ENCODE assay signal across 8 mouse cellular contexts in the genomic region with DNA sequence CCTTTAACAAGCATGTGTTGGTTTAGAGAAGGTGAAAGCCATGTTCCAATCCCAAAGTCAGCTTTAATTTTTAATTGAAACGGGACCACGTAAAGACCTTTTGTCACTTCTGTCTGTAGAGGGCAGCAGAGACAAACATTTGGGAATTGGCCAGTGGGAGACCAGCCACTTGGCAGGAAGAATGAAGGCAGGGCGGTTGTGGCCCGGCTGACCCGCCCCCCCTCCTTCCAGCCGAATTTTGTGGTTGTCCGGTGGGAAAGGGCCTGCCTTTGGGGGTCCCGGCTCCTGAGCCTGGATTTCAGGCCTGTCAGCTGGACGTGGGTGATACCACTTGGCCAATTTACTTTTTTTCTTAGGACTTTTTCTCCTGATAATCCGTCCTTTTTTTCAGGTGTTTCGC. TPM values are rescaled to one million over a fixed set of nuclear protein-coding genes. Genes with fewer than 3 reads are reported as not detected.
DNase-seq lines count a peak whose midpoint lies in the region; ATAC-seq lines count a peak whose summit lies in the region.

No protein-coding gene starts in this region.

- ATAC-seq in frontal cortex, adult (ENCODE audit: low TSS enrichment), result no peak; the same call in 1 of the 2 replicates
- ATAC-seq in forebrain, embryonic 16.5 days, result peak; percentile 47; the same call in 1 of the 2 replicates
- peak; percentile 43; the same call in 1 of the 2 replicates for ATAC-seq in hindbrain, embryonic 12.5 days (ENCODE audit: low FRiP score)
- peak; percentile 98 for ATAC-seq in megakaryocyte progenitor cell, adult 5-6 weeks (replicated peaks; ENCODE audit: poor library complexity)

- no peaks in the 10 kb centered on the region for H3K27me3 ChIP-seq in forebrain, embryonic 16.5 days (replicated peaks; ENCODE audit: control insufficient read depth, insufficient read depth, low read length)
- H3K27me3 ChIP-seq in hindbrain, embryonic 12.5 days, result no peaks in the 10 kb centered on the region

- no peaks in the 10 kb centered on the region for H3K9me3 ChIP-seq in forebrain, embryonic 16.5 days (ENCODE audit: control insufficient read depth, low read length)
- H3K9me3 ChIP-seq in hindbrain, embryonic 12.5 days (replicated peaks), result no peaks in the 10 kb centered on the region

- H3K4me3 ChIP-seq in forebrain, embryonic 16.5 days (replicated peaks; ENCODE audit: low read length), result peak overlapping the region; percentile 34
- H3K4me3 ChIP-seq in hindbrain, embryonic 12.5 days, result peak overlapping the region; percentile 24; the same call in 1 of the 2 replicates

- H3K9ac ChIP-seq in forebrain, embryonic 16.5 days (replicated peaks; ENCODE audit: low read depth, low read length), result peak overlapping the region; percentile 51
- H3K9ac ChIP-seq in hindbrain, embryonic 12.5 days, result peak overlapping the region; percentile 55; the same call in 1 of the 2 replicates

- peak; percentile 28 to 52 for DNase-seq in frontal cortex, postnatal 36 days (ENCODE audit: low spot score in 2 of 2)
- DNase-seq in cerebellum, adult 18-20 months, result peak; percentile 80 to 82
- DNase-seq in left cerebral cortex, postnatal 10 days (ENCODE audit: extremely low spot score in 1 of 2, low spot score in 2 of 2), result peak; percentile 40 to 78
- DNase-seq in right cerebral cortex, postnatal 4 days, result peak; percentile 44

- H3K36me3 ChIP-seq in forebrain, embryonic 16.5 days (ENCODE audit: control insufficient read depth, insufficient read depth), result no peaks in the 10 kb centered on the region
- no peaks in the 10 kb centered on the region for H3K36me3 ChIP-seq in hindbrain, embryonic 12.5 days

- intact Hi-C loops in left cerebral cortex, postnatal 10 days (cut with DNase I), result no loop called here

- 10% methylated on average over 11 of the region's 11 CpGs for WGBS in forebrain, embryonic 16.5 days
- WGBS in hindbrain, embryonic 12.5 days, result 14% methylated on average over 11 of the region's 11 CpGs

- no peak overlapping the region for H3K27ac ChIP-seq in forebrain, embryonic 16.5 days (ENCODE audit: low read length)
- H3K27ac ChIP-seq in hindbrain, embryonic 12.5 days, result no peak overlapping the region

- H3K4me2 ChIP-seq in forebrain, embryonic 16.5 days (ENCODE audit: low read length), result peak overlapping the region; percentile 58
- H3K4me2 ChIP-seq in hindbrain, embryonic 12.5 days (replicated peaks), result peak overlapping the region; percentile 56

- H3K4me1 ChIP-seq in forebrain, embryonic 16.5 days (replicated peaks; ENCODE audit: control insufficient read depth, insufficient read depth, low read length), result peaks cover 4% of the 10 kb centered on the region
- peaks cover 3% of the 10 kb centered on the region; the same call in 1 of the 2 replicates for H3K4me1 ChIP-seq in hindbrain, embryonic 12.5 days

RNA-seq across cellular contexts. Expression of gene Khdc4, which starts 8.2 kb away (rescaled TPM):
- 107 and 109 TPM in 2 replicates for polyA plus RNA-seq in forebrain, embryonic 16.5 days (2015; fragmentation: Nextera tagmentation; extraction: Ambion mirVana)
- polyA plus RNA-seq in hindbrain, embryonic 12.5 days (2016; fragmentation: Nextera tagmentation; extraction: Ambion mirVana), result 117 and 119 TPM in 2 replicates
- 10 to 100 TPM; 52.0 to 55.7 TPM for total RNA-seq in left cerebral cortex, postnatal 10 days (2021)
- 47.3 and 47.4 TPM in 2 replicates for total RNA-seq in megakaryocyte progenitor cell, adult 5-6 weeks (2015)
- total RNA-seq in megakaryocyte progenitor cell, adult 5-6 weeks (2017), result 38.1 and 48.1 TPM in 2 replicates

RNA-seq across cellular contexts. Expression of gene Rxfp4, which starts 24.5 kb away (rescaled TPM):
- polyA plus RNA-seq in forebrain, embryonic 16.5 days (2015; fragmentation: Nextera tagmentation; extraction: Ambion mirVana), result not detected in 2 replicates
- not detected in 2 replicates for polyA plus RNA-seq in hindbrain, embryonic 12.5 days (2016; fragmentation: Nextera tagmentation; extraction: Ambion mirVana)
- not detected for total RNA-seq in left cerebral cortex, postnatal 10 days (2021)
- total RNA-seq in megakaryocyte progenitor cell, adult 5-6 weeks (2015), result not detected in 2 replicates
- total RNA-seq in megakaryocyte progenitor cell, adult 5-6 weeks (2017), result not detected in 2 replicates

RNA-seq across cellular contexts. Expression of gene Rit1, which starts 39.2 kb away (rescaled TPM):
- 43.2 and 52.6 TPM in 2 replicates for polyA plus RNA-seq in forebrain, embryonic 16.5 days (2015; fragmentation: Nextera tagmentation; extraction: Ambion mirVana)
- polyA plus RNA-seq in hindbrain, embryonic 12.5 days (2016; fragmentation: Nextera tagmentation; extraction: Ambion mirVana), result 43.6 and 47.1 TPM in 2 replicates
- total RNA-seq in left cerebral cortex, postnatal 10 days (2021), result 10 to 100 TPM; 42.9 to 55.5 TPM
- 13.3 and 19.8 TPM in 2 replicates for total RNA-seq in megakaryocyte progenitor cell, adult 5-6 weeks (2015)
- total RNA-seq in megakaryocyte progenitor cell, adult 5-6 weeks (2017), result 20.2 and 21.4 TPM in 2 replicates
